Mouse (Mus musculus) heart, postnatal 0 days (tissue): ENCODE data around the gene H2afx.

ENCODE experiments used
- CTCF ChIP-seq: IDR thresholded peaks from 2 replicates; pipeline ENCODE4 v1.5.1; 2016; ENCODE audit warnings: antibody characterized with exemption, control low read depth, low read depth
- EP300 ChIP-seq: IDR thresholded peaks from 2 replicates; pipeline ENCODE4 v1.6.1; 2016; ENCODE audit warnings: antibody characterized with exemption, low read depth

DNA sequence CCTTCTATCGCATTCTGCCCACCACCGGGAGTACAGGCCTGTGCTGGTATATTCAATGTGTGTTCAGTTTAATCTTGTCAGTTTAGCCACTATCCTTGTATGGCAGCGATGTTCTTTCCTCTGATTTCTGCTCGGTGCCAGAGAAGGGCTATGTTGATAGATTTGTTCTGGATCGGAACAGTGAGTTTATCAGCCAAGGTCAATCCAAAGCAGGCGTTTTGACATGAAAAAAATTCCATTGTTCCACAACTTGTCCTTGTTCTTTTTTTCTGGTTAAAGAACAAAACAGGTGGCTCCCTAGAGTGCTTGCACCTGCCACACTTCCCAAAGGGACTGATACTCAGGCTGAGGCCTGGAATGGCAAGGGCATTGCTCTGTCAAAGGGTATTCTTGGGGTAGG, 41.6 kb downstream of the H2afx start:
- TF ChIP-seq EP300 (no peak), CTCF (no peak)
